Mouse (Mus musculus) right cerebral cortex, postnatal 36 days (tissue): ENCODE results near the gene Fam222b.

Experiments used
- DNase-seq, 2 experiments: peaks; one replicate each; pipeline ENCODE4 v3.0.0; 2022; ENCODE audit warnings: low spot score in 2 of 2, mixed read lengths in 1 of 2

Fam222b gene

GRCm38 (mm10) chr11:78087756-78088281 is 6.6 kb upstream of the Fam222b start:
- no peak for DNase-seq

GRCm38 (mm10) chr11:78094137-78094503 is 340 bp upstream of the Fam222b start:
- DNase-seq, result no peak

- DNase-seq, result no peak
Observed at GRCm38 (mm10) chr11:78095144-78095516, 670 bp downstream of the Fam222b start.

- DNase-seq, result no peak
Observed at GRCm38 (mm10) chr11:78097077-78097476, 2.6 kb downstream of the Fam222b start.

- no peak for DNase-seq
Observed at GRCm38 (mm10) chr11:78100746-78101145, 6.3 kb downstream of the Fam222b start.

- no peak for DNase-seq
Observed at GRCm38 (mm10) chr11:78102142-78102541, 7.7 kb downstream of the Fam222b start.

GRCm38 (mm10) chr11:78102958-78103747 is 8.7 kb downstream of the Fam222b start:
- DNase-seq, result no peak

- DNase-seq, result no peak
Observed at GRCm38 (mm10) chr11:78104501-78104900, 10.0 kb downstream of the Fam222b start.

- DNase-seq, result no peak
Observed at GRCm38 (mm10) chr11:78113616-78114015, 19.2 kb downstream of the Fam222b start.

- DNase-seq, result no peak
Observed at GRCm38 (mm10) chr11:78114676-78115366, 20.4 kb downstream of the Fam222b start.

- peak; percentile 91 to 94 for DNase-seq
Observed at GRCm38 (mm10) chr11:78115367-78116145, 21.1 kb downstream of the Fam222b start.

- DNase-seq, result no peak
Observed at GRCm38 (mm10) chr11:78116146-78116410, 21.6 kb downstream of the Fam222b start.

GRCm38 (mm10) chr11:78118467-78118866 is 24.0 kb downstream of the Fam222b start:
- DNase-seq, result no peak

GRCm38 (mm10) chr11:78119898-78120297 is 25.4 kb downstream of the Fam222b start:
- no peak for DNase-seq

GRCm38 (mm10) chr11:78121176-78121575 is 26.7 kb downstream of the Fam222b start:
- no peak for DNase-seq

GRCm38 (mm10) chr11:78122815-78123214 is 28.4 kb downstream of the Fam222b start:
- no peak for DNase-seq

GRCm38 (mm10) chr11:78123782-78124181 is 29.3 kb downstream of the Fam222b start:
- no peak for DNase-seq

- no peak for DNase-seq
Observed at GRCm38 (mm10) chr11:78125691-78126090, 31.2 kb downstream of the Fam222b start.

- DNase-seq, result no peak
Observed at GRCm38 (mm10) chr11:78126739-78127138, 32.3 kb downstream of the Fam222b start.

- DNase-seq, result no peak
Observed at GRCm38 (mm10) chr11:78129458-78129857, 35.0 kb downstream of the Fam222b start.

- DNase-seq, result no peak
Observed at GRCm38 (mm10) chr11:78133915-78134314, 39.5 kb downstream of the Fam222b start.

- DNase-seq, result no peak
Observed at GRCm38 (mm10) chr11:78134344-78134743, 39.9 kb downstream of the Fam222b start.
